Mouse (Mus musculus) cerebellum, adult 2 months (tissue): Measurements from ENCODE around the gene Dnajc10. TPM values are rescaled to one million over a fixed set of nuclear protein-coding genes. Genes with fewer than 3 reads are reported as not detected.

ENCODE experiments used
- DNase-seq, 2 experiments: peaks; one replicate each; pipeline ENCODE4 v3.0.0; 2021
- H3K27ac ChIP-seq: fragments of 200-500 bp; 2 replicates; pipeline ENCODE4 v1.5.1; 2012; ENCODE audit warnings: low read length, control low read depth, inconsistent platforms; ENCODE audit not compliant: insufficient read depth
- H3K27me3 ChIP-seq: fragments of 200-500 bp; 2 replicates; pipeline ENCODE4 v1.6.1; 2012; ENCODE audit warnings: inconsistent platforms, mild to moderate bottlenecking, low read length, moderate library complexity; ENCODE audit not compliant: control insufficient read depth, insufficient read depth
- H3K4me1 ChIP-seq: fragments of 200-500 bp; 2 replicates; pipeline ENCODE4 v1.6.1; 2011; ENCODE audit warnings: low read length; ENCODE audit not compliant: control insufficient read depth, insufficient read depth
- H3K4me3 ChIP-seq: fragments of 200-500 bp; replicated peaks from 2 replicates; pipeline ENCODE3; 2011; ENCODE audit warnings: mild to moderate bottlenecking, low read depth, low read length, control low read depth; ENCODE audit not compliant: insufficient read depth
- CTCF ChIP-seq: fragments of 200-500 bp; IDR thresholded peaks from 2 replicates; pipeline ENCODE4 v1.5.1; 2011; ENCODE audit warnings: low read depth, mild to moderate bottlenecking, control low read depth, low read length, moderate library complexity, borderline replicate concordance; ENCODE audit not compliant: insufficient read depth
- POLR2A ChIP-seq: fragments of 200-500 bp; IDR thresholded peaks from 2 replicates; pipeline ENCODE4 v1.6.1; 2011; ENCODE audit warnings: low read length, control low read depth, borderline replicate concordance; ENCODE audit not compliant: insufficient read depth
- WGBS: fragments of 180-500 bp; shearing (Covaris S2); methylation state at CpG from one replicate; pipeline ENCODE4 v1.1.7; 2018; 5-methylcytosine and 5-hydroxymethylcytosine counted together
- polyA plus RNA-seq: library from polyadenylated mRNA; depleted of rRNA; stranded (reverse); fragments of >200 nt; gene quantifications from 2 replicates; pipeline ENCODE4 v1.2.3, GENCODE M21; 2012

The Dnajc10 gene
- polyA plus RNA-seq, 1 experiment = 40.2 TPM

GRCm38 (mm10) chr2:80286397-80286796 lies 28.9 kb upstream of the Dnajc10 start:
- no peak overlapping the region for H3K4me3 ChIP-seq
- no peak for DNase-seq
- no peaks in the 10 kb centered on the region for H3K27me3 ChIP-seq
- H3K27ac ChIP-seq = no peak overlapping the region
- WGBS = 44% methylated on average over 4 of the region's 4 CpGs
- TF ChIP-seq CTCF (no peak), POLR2A (no peak)
- no peaks in the 10 kb centered on the region for H3K4me1 ChIP-seq

DNA sequence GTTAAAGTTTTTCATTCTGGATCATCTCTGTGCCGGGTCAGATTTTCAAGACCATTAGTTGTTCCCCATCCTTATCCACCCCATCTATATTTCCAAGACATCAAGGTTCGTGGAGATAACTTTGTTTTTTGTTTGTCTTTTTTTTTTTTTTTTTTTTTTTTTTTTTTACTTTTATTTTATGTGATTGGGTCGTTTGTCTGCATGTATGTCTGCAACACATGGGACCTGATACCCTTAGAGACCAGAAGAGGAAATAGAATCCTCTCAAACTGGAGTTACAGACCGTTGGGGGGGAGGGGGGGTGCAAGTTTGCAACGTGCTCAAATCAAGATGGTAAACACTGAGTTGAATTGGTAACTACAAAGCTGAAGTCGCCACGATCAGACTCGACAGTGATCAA lies 23.1 kb upstream of the Dnajc10 start, which contains the start of gene Prdx6b:
Prdx6b (plus strand) TSS at position 301 of the 400 bp plus-strand sequence.
- TF ChIP-seq CTCF (no peak), POLR2A (no peak)
- WGBS = 86% methylated on average over 8 of the region's 8 CpGs
- no peaks in the 10 kb centered on the region for H3K4me1 ChIP-seq
- no peak within 1 kb of the TSS for H3K4me3 ChIP-seq
- H3K27me3 ChIP-seq = no peaks in the 10 kb centered on the region
- no peak within 1 kb of the TSS for H3K27ac ChIP-seq
- no peak for DNase-seq

- Histone ChIP-seq H3K4me1 (no peaks in the 10 kb centered on the region), H3K27me3 (no peaks in the 10 kb centered on the region; the same call in 1 of the 2 replicates), H3K27ac (no peak overlapping the region), H3K4me3 (no peak overlapping the region)
- TF ChIP-seq POLR2A (no peak), CTCF (no peak)
- WGBS = 73% methylated on average over 3 of the region's 3 CpGs
- no peak for DNase-seq
Measured at GRCm38 (mm10) chr2:80298334-80298733, 16.9 kb upstream of the Dnajc10 start.

- no peak overlapping the region for H3K4me3 ChIP-seq
- no peak for DNase-seq
- H3K4me1 ChIP-seq = no peaks in the 10 kb centered on the region
- H3K27ac ChIP-seq = no peak overlapping the region
- 86% methylated on average over 4 of the region's 4 CpGs for WGBS
- no peaks in the 10 kb centered on the region; the same call in 1 of the 2 replicates for H3K27me3 ChIP-seq
- TF ChIP-seq CTCF = no peak
- no peak for TF ChIP-seq POLR2A
Measured at GRCm38 (mm10) chr2:80300806-80301205, 14.5 kb upstream of the Dnajc10 start.

DNA sequence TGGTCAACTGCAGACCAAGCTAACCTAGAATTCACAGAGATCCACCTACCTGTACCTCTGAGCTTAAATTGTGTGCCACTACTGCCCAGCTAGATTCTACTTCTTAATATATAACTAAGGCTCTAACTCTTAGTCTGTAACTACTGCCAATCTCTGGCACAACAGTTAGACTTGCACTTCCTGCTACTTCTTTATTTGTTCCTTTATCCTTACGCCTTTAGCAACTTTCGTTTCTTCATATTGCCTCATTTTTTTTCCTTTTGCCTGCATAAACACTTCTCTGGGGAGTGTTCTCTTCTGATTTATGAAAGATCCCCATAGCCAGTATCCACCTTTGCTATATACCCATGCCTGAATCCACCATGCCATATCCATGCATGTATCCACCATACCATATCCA lies 11.3 kb upstream of the Dnajc10 start:
- 93% methylated on average over 2 of the region's 2 CpGs for WGBS
- no peak for DNase-seq
- no peak for TF ChIP-seq CTCF
- no peak for TF ChIP-seq POLR2A
- Histone ChIP-seq H3K4me1 (no peaks in the 10 kb centered on the region), H3K27me3 (no peaks in the 10 kb centered on the region), H3K4me3 (no peak overlapping the region), H3K27ac (no peak overlapping the region)

- Histone ChIP-seq H3K27ac (no peak overlapping the region), H3K4me1 (no peaks in the 10 kb centered on the region), H3K27me3 (no peaks in the 10 kb centered on the region), H3K4me3 (no peak overlapping the region)
- 76% methylated on average over 3 of the region's 3 CpGs for WGBS
- TF ChIP-seq CTCF = no peak
- TF ChIP-seq POLR2A = no peak
- DNase-seq = no peak
Measured at GRCm38 (mm10) chr2:80307701-80308100, 7.6 kb upstream of the Dnajc10 start.

GRCm38 (mm10) chr2:80309775-80310174 lies 5.5 kb upstream of the Dnajc10 start:
- Histone ChIP-seq H3K4me3 (no peak overlapping the region), H3K27ac (no peak overlapping the region), H3K27me3 (no peaks in the 10 kb centered on the region), H3K4me1 (no peaks in the 10 kb centered on the region)
- 77% methylated on average over 4 of the region's 4 CpGs for WGBS
- TF ChIP-seq POLR2A (no peak), CTCF (no peak)
- DNase-seq = no peak

GRCm38 (mm10) chr2:80310772-80311171 lies 4.5 kb upstream of the Dnajc10 start:
- Histone ChIP-seq H3K27ac (no peak overlapping the region), H3K4me3 (no peak overlapping the region), H3K4me1 (no peaks in the 10 kb centered on the region), H3K27me3 (no peaks in the 10 kb centered on the region)
- 58% methylated on average over 4 of the region's 4 CpGs for WGBS
- DNase-seq = no peak
- TF ChIP-seq CTCF (no peak), POLR2A (no peak)

DNA sequence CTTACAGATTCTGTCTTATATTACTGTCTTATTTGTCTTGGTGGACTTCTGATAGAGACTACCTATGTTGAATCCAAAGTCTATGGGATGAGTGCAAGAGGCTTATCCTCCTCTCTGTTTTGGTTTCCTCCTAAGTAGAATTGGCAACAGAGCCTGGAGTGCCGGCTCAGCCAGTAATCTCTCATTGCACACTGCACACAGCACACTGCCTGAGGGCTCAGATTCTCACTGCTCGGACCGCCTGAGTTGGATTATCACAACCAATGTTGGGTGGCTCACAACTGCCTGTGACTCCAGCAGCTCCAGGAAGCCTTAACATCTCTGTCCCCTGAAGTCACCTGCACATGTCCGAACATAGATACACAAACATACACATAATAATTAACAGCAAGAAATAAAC lies 3.9 kb upstream of the Dnajc10 start:
- 61% methylated on average over 4 of the region's 4 CpGs for WGBS
- no peaks in the 10 kb centered on the region for H3K4me1 ChIP-seq
- no peak overlapping the region for H3K27ac ChIP-seq
- TF ChIP-seq CTCF (no peak), POLR2A (no peak)
- no peak for DNase-seq
- no peaks in the 10 kb centered on the region for H3K27me3 ChIP-seq
- no peak overlapping the region for H3K4me3 ChIP-seq
